Mouse (Mus musculus): ENCODE data around the gene Art2b. TPM values are rescaled to one million over a fixed set of nuclear protein-coding genes. Genes with fewer than 3 reads are reported as not detected.

Gene Art2b
- total and polyA plus RNA-seq, 3 experiments: not detected

DNA sequence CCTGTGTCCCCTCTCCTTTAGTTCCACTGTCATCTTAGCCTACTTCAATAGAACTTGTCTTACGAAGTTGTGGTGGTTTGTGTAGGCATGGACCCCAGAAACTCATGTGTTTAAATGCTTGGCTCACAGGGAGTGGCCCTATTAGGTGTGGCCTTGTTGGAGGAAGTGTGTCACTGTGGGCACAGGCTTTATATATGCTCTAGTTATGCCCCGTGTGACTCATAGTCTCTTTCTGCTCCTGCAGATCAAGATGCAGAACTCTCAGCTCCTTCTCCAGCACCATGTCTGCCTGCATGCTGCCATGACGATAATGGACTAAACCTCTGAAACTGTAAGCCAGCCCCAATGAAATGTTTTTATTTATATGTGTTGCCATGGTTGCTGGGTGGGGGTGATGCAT lies 37.7 kb downstream of the Art2b start:
- Histone ChIP-seq H3K9me3 (replicated peaks; ENCODE audit: low read length) (no peaks in the 10 kb centered on the region), H3K79me2 (replicated peaks; ENCODE audit: control insufficient read depth, extremely low read depth, insufficient read depth, poor library complexity, severe bottlenecking) (no peaks in the 10 kb centered on the region), H3K27me3 (replicated peaks) (peaks cover 30% of the 10 kb centered on the region), H3K4me3 (replicated peaks in 1 of 3; ENCODE audit: low read depth in 2 of 3, low read length in 2 of 3, poor library complexity in 1 of 3) (no peak overlapping the region), H3K27ac (ENCODE audit: insufficient read depth, low read depth) (no peak overlapping the region), H3K4me1 (ENCODE audit: control insufficient read depth in 1 of 2, insufficient read depth in 2 of 2) (peaks cover 0 to 9% of the 10 kb centered on the region in 2 experiments; a peak in 2 of 4 replicates), H3K36me3 (replicated peaks in 1 of 2; ENCODE audit: control insufficient read depth in 1 of 2, insufficient read depth in 1 of 2, low read length in 1 of 2) (no peaks in the 10 kb centered on the region), H3K9ac (ENCODE audit: insufficient read depth, low read depth) (no peak overlapping the region), H3K4me2 (ENCODE audit: insufficient read depth, low read depth, poor library complexity, severe bottlenecking) (no peak overlapping the region)
- no peak for DNase-seq (ENCODE audit: extremely low read depth)
- TF ChIP-seq ZKSCAN1 (IDR thresholded peaks at IDR 0.05; ENCODE audit: borderline replicate concordance, low read depth, low read length) (no peak), TBP (conservative IDR thresholded peaks at IDR 0.05; ENCODE audit: low read depth, low read length) (no peak), RCOR1 (conservative IDR thresholded peaks at IDR 0.05; ENCODE audit: low read depth, low read length) (no peak), TCF12 (IDR thresholded peaks at IDR 0.05; ENCODE audit: low read depth, low read length) (no peak), E2F4 (IDR thresholded peaks at IDR 0.05; ENCODE audit: insufficient replicate concordance, low read depth, low read length) (no peak), SIN3A (IDR thresholded peaks at IDR 0.05; ENCODE audit: low read length) (no peak), BHLHE40 (IDR thresholded peaks at IDR 0.05; ENCODE audit: low read depth, low read length) (no peak), ZMIZ1 (IDR thresholded peaks at IDR 0.05; ENCODE audit: low read depth, low read length) (no peak), MAX (IDR thresholded peaks at IDR 0.05; ENCODE audit: low read length) (no peak), MYC (IDR thresholded peaks at IDR 0.05; ENCODE audit: low read depth, low read length) (no peak), NELFE (IDR thresholded peaks at IDR 0.05; ENCODE audit: low read depth, low read length) (no peak), USF1 (IDR thresholded peaks at IDR 0.05; ENCODE audit: low read depth, low read length) (no peak)
- dilution Hi-C loops (cut with MboI; ENCODE audit: extremely low pct_ligation_motif_present, extremely low pct_unique_long_range_greater_than_20kb, low sequenced_read_pairs): no loop called here
- in situ Hi-C loops (cut with MboI; ENCODE audit: low pct_ligation_motif_present, low pct_unique_long_range_greater_than_20kb, low sequenced_read_pairs): no loop called here

DNA sequence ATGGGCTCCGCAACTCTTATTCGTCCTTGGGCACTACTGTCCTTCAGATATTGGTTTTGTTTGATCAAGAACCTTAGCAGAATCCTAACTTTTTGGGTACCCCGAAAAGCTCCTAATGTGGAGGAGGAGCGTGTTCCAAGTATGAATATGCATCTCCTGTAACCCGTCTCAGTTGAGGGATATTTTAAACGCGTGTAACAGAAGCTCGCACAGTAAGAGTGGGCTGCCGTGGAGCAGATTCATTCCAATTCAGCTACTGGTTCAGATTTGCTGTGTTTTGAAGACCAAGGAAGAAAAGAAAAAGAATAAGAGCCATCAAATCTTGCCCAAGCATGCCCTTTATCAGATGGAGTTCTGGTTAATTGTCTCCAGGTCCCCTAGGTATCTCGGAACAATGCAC lies 43.7 kb downstream of the Art2b start:
- in situ Hi-C loops (cut with MboI; ENCODE audit: low pct_ligation_motif_present, low pct_unique_long_range_greater_than_20kb, low sequenced_read_pairs): no loop called here
- no peak for DNase-seq (ENCODE audit: extremely low read depth)
- TF ChIP-seq MEF2A (IDR thresholded peaks at IDR 0.05; ENCODE audit: borderline replicate concordance, low read depth, low read length) (no peak), POLR2A (IDR thresholded peaks at IDR 0.05; ENCODE audit: low read depth, low read length) (no peak), ZKSCAN1 (IDR thresholded peaks at IDR 0.05; ENCODE audit: borderline replicate concordance, low read depth, low read length) (no peak), JUN (IDR thresholded peaks at IDR 0.05; ENCODE audit: insufficient read depth, low read depth, low read length) (no peak), SIN3A (IDR thresholded peaks at IDR 0.05; ENCODE audit: low read length) (no peak), BHLHE40 (IDR thresholded peaks at IDR 0.05; ENCODE audit: low read depth, low read length) (no peak), TBP (conservative IDR thresholded peaks at IDR 0.05; ENCODE audit: low read depth, low read length) (no peak), ETS1 (conservative IDR thresholded peaks at IDR 0.05; ENCODE audit: low read depth, low read length) (no peak), RCOR1 (conservative IDR thresholded peaks at IDR 0.05; ENCODE audit: low read depth, low read length) (no peak), E2F4 (IDR thresholded peaks at IDR 0.05; ENCODE audit: insufficient replicate concordance, low read depth, low read length) (no peak), JUND (conservative IDR thresholded peaks at IDR 0.05; ENCODE audit: low read depth, low read length) (no peak), USF2 (conservative IDR thresholded peaks at IDR 0.05; ENCODE audit: low read depth, low read length) (no peak)
- Histone ChIP-seq H3K36me3 (replicated peaks in 1 of 2; ENCODE audit: control insufficient read depth in 1 of 2, insufficient read depth in 1 of 2, low read length in 1 of 2) (no peaks in the 10 kb centered on the region), H3K79me2 (replicated peaks; ENCODE audit: control insufficient read depth, extremely low read depth, insufficient read depth, poor library complexity, severe bottlenecking) (no peaks in the 10 kb centered on the region), H3K4me3 (replicated peaks in 1 of 3; ENCODE audit: low read depth in 2 of 3, low read length in 2 of 3, poor library complexity in 1 of 3) (no peak overlapping the region), H3K9ac (ENCODE audit: insufficient read depth, low read depth) (no peak overlapping the region), H3K4me1 (ENCODE audit: control insufficient read depth in 1 of 2, insufficient read depth in 2 of 2) (peaks cover 0 to 10% of the 10 kb centered on the region in 2 experiments; a peak in 2 of 4 replicates), H3K27ac (ENCODE audit: insufficient read depth, low read depth) (no peak overlapping the region), H3K9me3 (replicated peaks; ENCODE audit: low read length) (no peaks in the 10 kb centered on the region), H3K27me3 (replicated peaks) (peaks cover 47% of the 10 kb centered on the region), H3K4me2 (ENCODE audit: insufficient read depth, low read depth, poor library complexity, severe bottlenecking) (no peak overlapping the region)
- dilution Hi-C loops (cut with MboI; ENCODE audit: extremely low pct_ligation_motif_present, extremely low pct_unique_long_range_greater_than_20kb, low sequenced_read_pairs): no loop called here
